Mouse (Mus musculus) thymus, postnatal 36 days (tissue): ENCODE measurements around the gene Trmt2a.
A peak's percentile ranks its signal among the peaks of the same experiment; 100 is the strongest.

ENCODE experiments used
- DNase-seq, 2 experiments: peaks; one replicate each; pipeline ENCODE4 v3.0.0; 2022; ENCODE audit warnings: mixed read lengths in 2 of 2

Gene Trmt2a

GRCm38 (mm10) chr16:18248433-18249363 is at the start of gene Trmt2a, which contains the start of gene Ranbp1:
Trmt2a (plus strand) TSS chr16:18248679.
Ranbp1 (minus strand) TSS chr16:18248732.
- peak; percentile 95 to 98 for DNase-seq

GRCm38 (mm10) chr16:18200062-18200461 is 48.4 kb upstream of the Trmt2a start:
- DNase-seq = no peak

- no peak for DNase-seq
These were observed 46.9 kb upstream of the Trmt2a start for GRCm38 (mm10) chr16:18201620-18202019.

GRCm38 (mm10) chr16:18202061-18202460 is 46.4 kb upstream of the Trmt2a start:
- no peak for DNase-seq

GRCm38 (mm10) chr16:18203430-18204091 is 44.9 kb upstream of the Trmt2a start:
- no peak for DNase-seq

GRCm38 (mm10) chr16:18210701-18211416 is 37.6 kb upstream of the Trmt2a start:
- DNase-seq = peak in 1 of 2 experiments; percentile 55

GRCm38 (mm10) chr16:18211417-18212171 is 36.9 kb upstream of the Trmt2a start:
- DNase-seq = peak; percentile 79 to 84

- DNase-seq = no peak
These were observed 34.8 kb upstream of the Trmt2a start for GRCm38 (mm10) chr16:18213689-18214088.

GRCm38 (mm10) chr16:18214858-18215257 is 33.6 kb upstream of the Trmt2a start:
- no peak for DNase-seq

GRCm38 (mm10) chr16:18217579-18217978 is 30.9 kb upstream of the Trmt2a start, which contains the start of gene Ccdc188:
Ccdc188 (plus strand) TSS chr16:18217879.
- DNase-seq = no peak

GRCm38 (mm10) chr16:18218580-18218996 is 29.9 kb upstream of the Trmt2a start:
- DNase-seq = no peak

- DNase-seq = peak in 1 of 2 experiments; percentile 72
These were observed 28.5 kb upstream of the Trmt2a start for GRCm38 (mm10) chr16:18220001-18220400.

GRCm38 (mm10) chr16:18220856-18221542 is 27.5 kb upstream of the Trmt2a start:
- DNase-seq = no peak

- peak in 1 of 2 experiments; percentile 51 for DNase-seq
These were observed 27.0 kb upstream of the Trmt2a start for GRCm38 (mm10) chr16:18221543-18221898.

- DNase-seq = no peak
These were observed 26.3 kb upstream of the Trmt2a start for GRCm38 (mm10) chr16:18222188-18222587.

- DNase-seq = no peak
These were observed 21.3 kb upstream of the Trmt2a start for GRCm38 (mm10) chr16:18227187-18227586.

GRCm38 (mm10) chr16:18227897-18228422 is 20.5 kb upstream of the Trmt2a start:
- DNase-seq = no peak

GRCm38 (mm10) chr16:18228856-18229255 is 19.6 kb upstream of the Trmt2a start:
- DNase-seq = no peak

- no peak for DNase-seq
These were observed 18.9 kb upstream of the Trmt2a start for GRCm38 (mm10) chr16:18229622-18230021.

GRCm38 (mm10) chr16:18230617-18231016 is 17.9 kb upstream of the Trmt2a start:
- no peak for DNase-seq

GRCm38 (mm10) chr16:18231047-18231446 is 17.4 kb upstream of the Trmt2a start:
- peak in 1 of 2 experiments; percentile 57 for DNase-seq
